Mouse (Mus musculus) adrenal gland, postnatal 25 days (tissue): ENCODE measurements around the gene Kpnb1. TPM values are rescaled to one million over a fixed set of nuclear protein-coding genes. Genes with fewer than 3 reads are reported as not detected.

Experiments
- microRNA-seq, 2 experiments: library from miRNA; unstranded; fragments of <30 nt; microRNA quantifications; one replicate each; pipeline ENCODE4 v1.2.0; 2021
- total RNA-seq: library from RNA; stranded (reverse); gene quantifications from 2 replicates; pipeline ENCODE4 v1.2.3, GENCODE M21; 2021

The Kpnb1 gene
- total RNA-seq, 1 experiment from 2014 or later, result 120 TPM

Small RNAs within 50 kb of the gene (microRNA-seq; reads per million reads assigned to microRNA genes)
- gene Mir7235, result 0 to 0.36 reads per million in 2 experiments

Other genes starting within 250 kb of the Kpnb1 start
- gene Pnpo, start 243.9 kb downstream of the Kpnb1 start, total RNA-seq, result 32.0 and 36.3 TPM in 2 replicates
- 18.2 and 18.8 TPM in 2 replicates for gene Sp2, start 204.9 kb downstream of the Kpnb1 start, total RNA-seq
- 0.33 and 0.39 TPM in 2 replicates for gene Sp6, start 174.5 kb downstream of the Kpnb1 start, total RNA-seq
- 12.8 and 22.7 TPM in 2 replicates for gene Scrn2, start 157.9 kb downstream of the Kpnb1 start, total RNA-seq
- gene Lrrc46, start 146.5 kb downstream of the Kpnb1 start, total RNA-seq, result 1.0 and 1.4 TPM in 2 replicates
- gene Mrpl10, start 146.3 kb downstream of the Kpnb1 start, total RNA-seq, result 117 and 129 TPM in 2 replicates
- 18.9 TPM in 2 replicates for gene Osbpl7, start 137.3 kb downstream of the Kpnb1 start, total RNA-seq
- 0.39 TPM in 1 of 2 replicates, not detected in the other for gene Tbx21, start 72.5 kb downstream of the Kpnb1 start, total RNA-seq
- 11.1 and 12.7 TPM in 2 replicates for gene Tbkbp1, start 36.4 kb downstream of the Kpnb1 start, total RNA-seq
- 109 and 110 TPM in 2 replicates for gene Npepps, start 92.8 kb upstream of the Kpnb1 start, total RNA-seq
- gene Mrpl45, start 127.8 kb upstream of the Kpnb1 start, total RNA-seq, result 25.9 and 31.6 TPM in 2 replicates
- gene Gpr179, start 164.2 kb upstream of the Kpnb1 start, total RNA-seq, result 1.8 and 4.7 TPM in 2 replicates
- gene Socs7, start 174.7 kb upstream of the Kpnb1 start, total RNA-seq, result 21.0 and 27.5 TPM in 2 replicates
- gene Arhgap23, start 227.7 kb upstream of the Kpnb1 start, total RNA-seq, result 29.5 and 37.8 TPM in 2 replicates